Mouse (Mus musculus) spleen, adult 2 months (tissue): ENCODE results near the gene Rassf5.

ENCODE experiments used
- CTCF ChIP-seq: fragments of 200-500 bp; IDR thresholded peaks from 2 replicates; pipeline ENCODE4 v1.5.1; 2011; ENCODE audit warnings: mild to moderate bottlenecking, inconsistent platforms; ENCODE audit not compliant: insufficient read depth, insufficient read length, insufficient replicate concordance; ENCODE audit errors: extremely low read depth
- POLR2A ChIP-seq: fragments of 200-500 bp; IDR thresholded peaks from 2 replicates; pipeline ENCODE4 v1.6.1; 2011; ENCODE audit warnings: low read depth, low read length, inconsistent platforms

DNA sequence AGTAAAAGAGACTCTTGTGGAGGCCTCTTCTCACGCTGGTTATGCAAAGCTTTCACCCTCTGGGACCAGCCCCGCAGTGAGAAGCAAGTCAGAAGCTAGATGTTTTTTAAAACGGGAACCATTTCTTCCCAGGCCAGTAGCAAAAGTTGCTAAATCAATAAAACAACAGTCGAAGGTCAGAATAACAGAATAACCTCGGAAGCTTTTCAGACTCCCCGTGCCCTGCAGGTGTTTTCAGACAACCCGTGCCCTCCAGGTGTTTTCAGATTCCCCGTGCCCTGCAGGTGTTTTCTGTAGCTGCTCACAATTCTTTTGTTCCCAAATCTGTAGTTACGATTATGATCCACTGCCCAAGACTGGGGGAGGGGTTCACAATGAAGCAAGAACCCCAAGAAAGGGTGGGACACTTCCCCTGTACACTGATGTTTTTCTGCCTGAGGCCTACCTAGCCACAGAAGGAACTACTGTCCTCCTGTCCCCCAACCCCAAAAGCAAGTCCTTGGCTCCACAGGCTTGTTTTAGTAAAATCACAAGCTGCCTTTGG is 46.6 kb downstream of the Rassf5 start:
- no peak for TF ChIP-seq CTCF
- TF ChIP-seq POLR2A: no peak
